Mouse (Mus musculus) skeletal muscle tissue, adult 2 months (tissue): ENCODE measurements around the gene Lmf1.

ENCODE experiments used
- DNase-seq: peaks from one replicate; pipeline ENCODE4 v3.0.0-alpha.2; 2012; ENCODE audit warnings: low read depth, low spot score

Lmf1 gene

DNA sequence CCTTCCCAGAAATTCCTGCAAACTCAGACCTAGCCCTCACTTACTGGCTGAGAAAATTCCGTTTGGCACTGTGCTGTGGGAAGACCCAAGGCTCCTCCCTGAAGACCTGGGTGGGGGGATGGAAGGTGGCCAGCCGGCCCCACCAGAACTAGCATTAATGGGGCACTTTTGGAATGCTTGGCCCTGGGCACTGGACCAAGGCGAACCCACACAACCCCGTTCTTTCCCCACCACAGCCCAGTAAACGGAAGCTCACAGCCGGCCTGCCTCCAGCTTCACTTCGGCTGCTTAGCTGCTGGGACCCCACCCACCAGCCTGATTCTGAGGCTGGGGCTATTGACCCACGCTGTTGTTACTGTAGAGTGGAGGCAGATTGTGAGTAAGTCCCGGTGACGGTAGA is 10.7 kb upstream of the Lmf1 start:
- DNase-seq = no peak

DNA sequence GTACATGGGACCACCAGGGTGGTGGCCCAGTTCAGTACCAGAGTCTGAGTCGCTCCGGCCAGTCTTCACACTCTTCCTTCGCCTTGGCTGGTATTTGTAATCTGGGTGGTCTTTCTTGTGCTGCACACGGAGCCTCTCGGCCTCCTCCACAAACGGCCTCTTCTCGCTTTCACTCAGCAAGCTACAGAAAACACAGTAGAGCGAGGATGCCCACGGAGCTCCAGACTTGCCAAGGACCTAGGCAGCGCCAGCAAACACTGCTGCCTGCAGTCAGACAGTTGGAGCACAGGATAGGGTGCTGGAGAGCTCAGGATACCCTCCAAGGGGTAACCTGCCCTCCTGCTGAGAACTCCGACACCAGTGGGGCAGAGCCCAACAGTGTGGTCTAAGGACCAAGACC is 10.0 kb upstream of the Lmf1 start:
- no peak for DNase-seq

DNA sequence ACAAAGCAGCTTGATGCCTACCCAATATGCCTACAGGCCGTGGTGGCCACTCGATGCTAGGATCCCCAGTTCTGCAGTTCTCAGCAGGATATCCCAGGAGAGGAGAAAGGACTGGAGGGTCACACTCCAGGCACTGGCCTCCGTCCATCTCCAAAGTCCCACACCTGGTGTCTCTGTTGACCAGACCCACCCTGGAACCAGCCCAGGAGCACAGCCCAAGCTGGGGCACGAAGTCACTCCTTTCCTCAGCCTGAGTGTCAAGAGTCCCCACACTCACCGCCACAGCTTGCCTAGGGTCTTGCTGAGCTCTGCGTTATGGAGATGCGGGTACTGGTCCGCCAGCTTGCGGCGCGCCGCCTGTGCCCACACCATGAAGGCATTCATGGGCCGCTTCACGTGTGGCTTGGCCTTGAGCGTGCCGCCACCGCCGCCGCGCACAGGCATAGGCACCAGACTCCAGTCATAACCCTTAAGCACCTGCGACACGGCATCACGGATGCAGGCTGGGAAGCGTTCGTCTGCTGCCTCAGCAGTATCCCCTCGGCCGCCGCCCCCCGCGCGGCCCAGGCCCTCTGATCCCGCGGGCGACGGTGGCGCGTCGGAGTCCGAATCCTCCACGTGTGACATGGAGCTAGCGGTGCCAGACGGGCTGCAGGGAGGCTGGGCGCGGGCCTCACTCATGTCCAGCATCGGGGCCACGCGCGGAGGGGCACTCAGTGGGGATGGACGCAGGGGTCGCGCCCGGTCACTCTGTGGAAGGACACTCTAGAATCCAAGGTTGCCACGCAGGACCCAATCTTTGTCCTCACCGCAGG is 8.8 kb upstream of the Lmf1 start:
- no peak for DNase-seq

DNA sequence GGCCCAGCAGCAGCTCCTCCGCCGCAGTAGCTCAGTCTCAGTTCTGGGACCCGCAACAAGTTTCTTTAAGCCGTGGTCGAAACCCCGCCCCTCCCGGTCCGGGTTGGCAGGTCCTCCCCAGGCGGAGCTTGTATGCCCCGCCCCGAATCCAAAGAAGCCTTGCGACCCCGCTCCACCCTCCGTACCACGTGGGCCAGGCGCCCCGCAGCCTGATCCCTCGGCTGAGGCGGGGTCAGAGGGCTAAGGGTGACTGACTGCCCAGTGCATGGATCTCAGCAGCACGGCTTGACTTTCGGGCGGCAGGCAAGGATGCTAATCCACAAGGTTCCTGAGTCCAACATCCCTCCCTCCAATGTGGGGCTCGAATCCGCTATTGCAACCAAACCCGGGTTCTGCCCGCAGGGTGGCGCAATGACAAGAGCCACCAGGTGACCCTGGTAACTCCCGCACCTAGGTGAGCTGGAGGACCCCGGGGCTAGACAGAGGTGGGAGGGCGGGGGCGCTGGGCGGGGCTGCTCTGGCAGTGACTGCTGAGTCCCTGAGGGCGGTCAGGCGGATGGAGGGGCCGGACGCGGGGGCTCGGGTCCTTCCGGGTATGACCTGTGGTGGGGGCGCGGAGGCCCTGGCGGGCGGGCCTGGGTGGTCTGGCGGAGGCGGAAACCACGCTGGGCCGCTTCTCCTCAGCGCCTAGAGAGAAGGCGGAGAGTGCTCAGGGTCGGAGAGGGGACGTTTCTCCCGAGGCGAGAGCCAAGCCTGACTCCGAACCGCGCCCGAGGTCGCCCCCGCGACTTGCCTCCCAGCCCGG is 8.0 kb upstream of the Lmf1 start, which contains the start of gene Sox8:
Gene Sox8 (minus strand): TSS at position 39 of the 805 bp plus-strand sequence.
- peak; percentile 69 for DNase-seq

DNA sequence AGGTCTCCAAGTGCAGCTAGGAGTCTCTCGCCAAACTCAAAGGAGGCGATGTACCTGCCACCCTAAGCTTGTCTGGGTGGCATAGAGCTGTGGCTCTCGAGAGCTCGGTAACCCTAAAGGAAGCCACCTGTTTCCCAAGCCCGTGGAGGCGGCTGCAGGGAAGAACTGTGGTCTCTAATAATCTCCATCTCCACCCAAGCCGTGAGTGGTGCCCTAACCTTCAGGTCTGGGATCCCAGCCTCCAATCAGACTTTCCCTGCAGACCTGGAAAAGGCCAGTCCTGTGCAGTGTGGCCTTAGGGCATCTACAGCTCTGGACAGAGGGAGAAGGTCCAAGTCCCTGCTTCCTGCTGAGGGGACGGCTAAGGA is 7.4 kb upstream of the Lmf1 start:
- DNase-seq = no peak

DNA sequence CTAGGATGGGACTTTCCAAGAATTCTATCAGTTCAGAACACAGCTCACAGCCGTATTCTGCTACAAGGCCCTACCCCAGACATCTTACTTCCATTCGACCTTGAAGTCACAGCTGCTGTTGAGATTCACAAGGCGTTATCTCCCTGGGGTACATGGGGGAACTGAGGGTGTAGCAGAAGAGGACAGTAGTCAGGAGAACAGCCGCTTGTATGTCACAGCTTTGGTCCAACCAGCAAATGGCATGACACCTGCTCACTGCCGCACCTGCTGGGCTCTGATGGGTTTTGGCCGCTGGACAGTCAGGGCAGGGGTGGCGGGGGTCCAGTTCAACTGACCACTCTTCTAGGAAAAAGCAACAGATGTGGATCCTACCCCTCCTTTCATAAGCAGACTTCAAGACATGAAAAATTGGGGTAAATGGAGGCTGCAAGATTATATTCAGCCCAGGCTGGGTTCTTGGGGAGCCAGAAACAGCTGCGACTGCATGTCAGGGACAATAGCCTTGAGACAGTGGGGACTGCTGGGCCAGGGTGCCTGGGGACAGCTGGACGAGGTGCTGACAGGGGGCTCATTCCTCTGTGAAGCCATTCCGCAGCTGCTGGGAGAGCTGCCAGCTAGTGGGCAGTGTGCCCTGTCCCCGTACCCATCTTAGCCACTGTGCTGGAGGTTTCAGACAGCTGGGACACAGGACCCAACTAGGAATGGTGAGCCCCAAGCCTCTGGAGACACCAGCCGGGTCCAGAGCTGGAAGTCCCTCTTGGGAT is 3.5 kb upstream of the Lmf1 start:
- no peak for DNase-seq

DNA sequence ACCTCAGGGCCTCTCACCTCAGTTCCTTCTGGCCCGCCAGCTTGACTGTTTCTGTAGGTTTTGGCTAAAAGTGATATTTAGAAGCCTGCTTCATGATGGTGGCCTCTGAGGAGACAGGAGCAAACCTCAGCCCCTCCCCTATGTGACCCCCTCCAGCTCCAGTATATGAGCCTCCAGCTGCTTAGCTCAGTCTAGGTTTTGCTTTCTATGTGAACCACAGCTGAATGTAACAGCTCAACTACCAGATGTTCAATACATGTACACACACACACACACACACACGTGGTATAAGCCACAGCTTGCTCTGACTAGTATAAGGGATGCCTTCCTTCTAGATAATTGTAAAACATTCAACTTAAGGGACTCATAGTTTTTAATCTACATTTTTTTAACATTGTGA is 2.9 kb upstream of the Lmf1 start:
- no peak for DNase-seq

DNA sequence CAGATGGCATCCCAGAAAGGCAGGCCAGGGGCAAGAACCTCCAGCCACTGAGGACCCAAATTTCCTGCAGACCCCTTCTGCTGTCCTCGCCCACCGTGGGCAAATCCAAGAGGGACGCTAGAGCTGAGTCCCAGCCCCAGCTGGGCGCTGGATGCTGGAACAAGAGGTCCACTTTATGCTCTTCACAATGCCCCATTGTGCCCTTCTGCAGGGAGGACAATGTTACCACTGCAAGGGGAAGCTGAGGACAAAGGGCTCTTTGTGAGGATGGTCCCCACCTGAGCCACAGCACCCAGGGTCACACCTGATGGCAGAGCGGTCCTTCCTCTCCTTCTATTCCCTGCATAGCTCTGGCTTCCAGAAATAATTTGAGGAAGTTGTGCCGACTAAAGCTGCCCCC is 1.6 kb upstream of the Lmf1 start:
- no peak for DNase-seq

DNA sequence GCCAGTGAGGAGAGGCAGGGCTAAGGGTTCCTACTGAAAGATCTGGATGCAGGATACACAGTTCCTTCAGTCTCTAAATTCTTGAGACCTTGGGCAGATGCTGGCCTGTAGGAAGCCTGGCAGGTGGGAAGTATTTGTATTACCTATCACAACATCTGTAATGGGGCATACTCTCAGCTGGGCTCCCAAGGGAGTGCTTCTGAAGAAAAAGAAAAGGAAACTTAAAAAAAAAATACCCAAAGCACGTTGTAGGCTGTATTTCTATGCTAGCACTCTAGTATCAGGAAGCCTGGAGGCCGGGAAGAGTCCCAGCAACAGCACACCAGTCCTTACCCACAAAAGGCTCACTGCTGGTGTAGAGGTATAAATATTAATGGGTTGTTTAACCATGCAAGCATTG is 1.2 kb upstream of the Lmf1 start:
- no peak for DNase-seq

DNA sequence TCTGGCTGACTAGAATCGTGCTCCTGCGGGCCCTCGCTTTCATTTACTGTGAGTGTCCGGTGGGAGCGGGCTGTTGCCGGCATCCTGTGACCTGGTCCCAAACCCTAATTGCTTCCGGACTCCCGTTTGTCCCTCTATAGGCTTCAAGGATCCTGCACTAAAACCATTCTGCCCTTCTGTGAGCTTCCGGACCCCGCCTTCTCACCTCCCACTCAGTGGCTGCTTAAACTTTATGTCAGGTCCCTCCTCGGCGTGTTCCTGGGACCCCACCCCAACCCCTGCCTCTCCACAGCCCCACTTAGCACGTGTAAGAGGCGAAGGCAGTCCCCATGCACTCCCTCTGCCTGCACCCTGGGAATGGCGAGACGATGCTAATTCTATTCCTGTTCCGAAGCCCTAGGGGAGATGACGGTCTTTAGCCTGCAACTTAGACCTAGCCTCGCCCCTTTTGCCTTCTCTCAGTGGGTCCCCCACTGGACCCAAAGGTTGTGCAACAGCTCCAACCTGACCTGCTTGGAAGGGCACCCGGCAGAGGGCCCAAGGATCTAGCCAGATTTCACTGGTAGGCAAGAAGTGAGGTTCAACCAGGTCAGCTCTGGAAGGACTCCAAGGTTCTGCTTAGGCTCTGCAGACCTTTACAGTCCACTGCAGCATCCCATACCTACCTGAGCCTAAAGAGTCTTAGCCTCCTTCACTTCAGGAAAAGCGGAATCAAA is 605 bp downstream of the Lmf1 start:
- DNase-seq = peak; percentile 24

DNA sequence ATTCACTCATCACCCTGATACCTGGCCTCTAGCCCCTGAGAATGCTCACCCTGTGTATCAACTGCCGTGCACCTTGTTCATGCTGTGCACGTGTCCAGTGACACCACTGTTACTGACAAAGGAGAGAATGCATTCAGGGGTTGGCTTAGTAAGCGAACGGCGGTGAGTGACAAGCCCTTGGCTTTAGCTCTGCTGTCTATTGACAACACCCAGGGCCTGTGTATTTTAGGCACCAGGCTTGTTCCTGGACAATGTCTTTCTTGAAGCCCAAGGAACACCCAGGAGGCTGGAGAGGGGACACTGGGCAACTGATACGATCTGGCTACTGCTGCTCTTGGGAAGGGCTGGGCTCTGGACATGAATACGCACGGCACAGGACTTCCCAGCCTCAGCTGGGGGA is 3.2 kb downstream of the Lmf1 start:
- no peak for DNase-seq

DNA sequence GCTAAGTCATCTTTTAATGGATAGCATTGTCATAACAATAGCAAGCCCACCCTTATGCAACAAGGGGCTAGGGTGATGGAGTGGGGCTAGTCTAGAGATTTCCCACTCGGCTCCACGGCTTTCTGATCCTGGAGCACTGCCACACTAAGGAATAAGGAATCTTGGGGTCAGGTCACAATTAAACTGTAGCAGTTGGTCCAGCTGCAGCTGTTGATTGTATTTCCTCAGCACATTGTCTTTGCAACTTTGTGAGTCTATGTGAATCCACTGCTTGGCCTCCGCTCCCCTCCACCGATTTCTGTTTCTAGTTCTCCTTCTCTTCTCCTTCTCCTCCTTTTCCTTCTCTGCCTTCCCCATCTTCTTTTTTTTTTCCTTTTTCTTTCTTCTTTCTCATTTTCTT is 4.2 kb downstream of the Lmf1 start:
- no peak for DNase-seq

DNA sequence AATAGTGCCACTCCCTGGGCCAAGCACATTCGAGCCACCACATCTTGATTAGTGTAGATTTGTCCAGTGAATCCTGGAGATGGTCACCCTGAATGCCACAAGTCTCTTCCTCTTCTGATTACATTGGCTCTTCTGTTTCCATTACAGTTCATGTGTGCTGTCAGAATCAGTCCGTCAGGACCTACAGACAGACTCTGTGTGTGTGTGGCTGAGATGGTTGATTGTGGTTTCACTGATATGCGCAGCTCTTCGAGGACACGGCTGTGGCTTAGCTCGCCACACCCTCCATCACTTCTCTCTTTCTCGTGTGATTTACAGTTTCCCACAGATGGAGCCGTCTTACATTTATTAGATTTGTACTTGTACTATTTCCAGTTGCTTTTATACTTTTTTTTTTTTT is 5.0 kb downstream of the Lmf1 start:
- DNase-seq = no peak

DNA sequence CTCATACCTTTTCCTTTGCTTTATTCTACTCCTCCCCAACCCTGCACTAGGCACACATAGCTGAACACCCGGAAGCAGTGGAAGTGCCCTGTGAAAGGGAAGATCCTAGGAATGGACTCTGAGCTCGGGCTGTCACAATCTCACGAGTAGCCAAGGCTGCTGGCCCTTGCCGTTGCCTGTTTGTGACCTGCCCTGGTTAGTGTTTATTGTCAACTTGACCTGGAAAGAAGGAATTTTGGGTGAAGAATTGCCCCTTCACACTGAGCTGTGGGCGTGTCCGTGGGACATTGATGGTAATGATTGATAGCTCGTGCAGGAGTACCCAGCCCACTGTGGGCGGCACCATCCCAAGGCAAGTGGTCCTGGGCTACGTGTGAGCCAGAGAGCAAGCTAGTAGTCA is 5.8 kb downstream of the Lmf1 start:
- DNase-seq = no peak

DNA sequence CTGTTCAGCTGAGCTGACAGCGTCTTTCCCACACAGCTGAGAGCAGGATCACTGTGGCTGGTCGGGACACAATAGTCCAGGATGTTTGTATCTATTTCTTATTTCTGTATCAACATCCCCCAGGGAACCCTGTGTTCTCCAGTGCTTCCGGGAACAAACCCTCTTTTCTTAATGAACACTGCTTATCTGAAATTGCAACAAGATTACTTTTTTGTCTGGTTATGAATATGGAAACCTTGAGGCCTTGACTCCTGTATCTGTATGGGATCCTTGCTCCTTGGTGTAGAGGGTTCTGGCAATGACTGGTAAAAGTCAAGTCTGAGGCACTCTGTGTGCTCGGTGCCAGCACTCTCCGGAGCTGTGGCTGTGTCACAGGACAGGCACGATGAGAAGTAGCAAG is 11.2 kb downstream of the Lmf1 start:
- no peak for DNase-seq

DNA sequence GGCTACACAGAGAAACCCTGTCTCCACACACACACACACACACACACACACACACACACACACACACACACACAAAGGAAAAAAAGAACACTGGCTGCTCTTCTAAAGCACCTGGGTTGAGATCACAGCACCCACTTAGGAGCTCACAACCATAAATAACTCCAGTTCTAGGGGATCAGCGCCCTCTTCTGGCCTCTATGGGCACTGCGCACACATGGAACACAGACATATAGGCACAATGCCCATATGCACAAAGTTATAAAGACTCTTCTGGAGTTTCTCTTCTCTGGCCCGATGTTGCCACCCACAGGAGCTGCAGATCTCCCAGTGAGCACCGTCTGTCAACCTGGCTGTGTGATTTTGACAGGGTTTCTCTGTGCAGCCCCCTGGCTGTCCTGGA is 12.1 kb downstream of the Lmf1 start:
- DNase-seq = no peak

DNA sequence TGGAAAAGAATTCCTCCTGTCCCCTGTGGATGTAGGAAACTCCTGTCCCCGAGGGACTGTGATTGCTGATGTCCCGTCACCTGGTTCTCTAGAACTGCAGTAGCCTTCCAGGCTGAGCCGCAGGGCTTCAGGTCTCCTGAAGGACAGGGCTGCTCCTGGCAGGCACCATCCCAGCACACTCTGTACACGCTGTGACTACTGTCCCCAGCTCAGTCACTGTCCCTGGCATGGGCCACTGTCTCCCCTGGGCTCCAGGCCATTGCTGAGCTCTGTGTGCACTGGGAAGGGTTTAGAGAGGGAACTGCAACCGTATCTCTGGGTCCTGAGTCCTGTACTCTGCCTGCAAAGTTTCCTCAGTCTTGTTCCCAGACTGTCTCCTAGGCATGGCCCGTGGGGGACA is 13.5 kb downstream of the Lmf1 start:
- DNase-seq = peak; percentile 76

DNA sequence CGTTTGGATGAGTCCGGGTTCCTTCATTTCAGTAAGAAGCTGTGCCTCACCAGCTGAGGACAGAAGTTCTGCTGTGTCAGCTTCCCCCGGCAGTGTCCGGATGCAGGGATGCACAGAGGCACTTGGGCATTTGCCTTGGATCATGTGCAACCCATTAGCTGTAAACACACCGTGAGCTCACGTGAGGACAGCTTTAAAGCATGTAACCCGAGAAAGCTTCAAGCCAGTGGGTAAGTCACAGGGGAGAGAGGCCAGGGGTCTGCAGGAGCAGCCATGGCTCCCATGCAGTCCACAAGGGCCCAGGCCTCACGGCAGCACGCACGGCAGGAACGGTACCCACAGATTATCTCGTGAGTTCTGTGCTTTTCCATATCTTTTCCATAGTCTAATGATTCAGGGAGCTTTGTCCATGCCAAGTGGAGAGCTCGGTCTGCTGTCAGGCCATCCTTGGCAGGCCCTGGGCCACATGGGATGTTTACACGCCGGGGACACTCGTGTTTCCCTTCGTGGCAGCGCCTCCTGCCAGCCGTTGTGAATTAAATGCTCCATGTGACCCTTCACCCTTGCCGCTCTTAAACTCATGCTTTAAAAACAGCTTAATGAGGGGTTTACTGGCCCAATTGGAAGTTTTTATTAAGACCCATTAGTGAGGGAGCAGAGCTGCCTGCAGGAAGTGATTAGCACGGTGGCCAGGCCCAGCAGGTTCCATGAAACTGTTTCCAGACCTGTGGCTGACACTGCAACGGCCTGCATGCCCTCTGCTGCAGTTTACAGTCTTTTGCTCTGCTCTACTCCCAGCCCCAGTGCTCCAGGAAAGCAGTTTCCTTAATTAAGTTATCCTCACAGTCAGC is 14.8 kb downstream of the Lmf1 start:
- DNase-seq = no peak

DNA sequence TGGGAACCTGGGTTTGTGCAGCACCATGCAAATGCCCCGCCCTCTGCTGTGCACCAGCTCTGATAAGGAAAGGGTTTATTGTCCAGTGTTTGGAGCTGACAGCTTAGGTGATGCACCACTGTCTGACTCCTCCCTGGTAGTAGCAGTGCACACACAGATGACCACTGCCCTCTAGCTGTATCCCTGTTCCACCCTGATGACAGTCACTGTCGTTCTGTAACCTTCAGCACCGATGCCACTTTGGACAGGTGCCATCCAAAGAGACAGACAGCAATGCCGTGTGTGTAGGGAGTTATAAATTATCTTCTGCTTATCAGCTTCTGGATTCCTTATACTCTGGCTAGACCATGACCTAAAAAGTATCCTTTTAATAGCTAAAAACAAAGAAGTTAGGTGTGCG is 16.6 kb downstream of the Lmf1 start:
- no peak for DNase-seq

DNA sequence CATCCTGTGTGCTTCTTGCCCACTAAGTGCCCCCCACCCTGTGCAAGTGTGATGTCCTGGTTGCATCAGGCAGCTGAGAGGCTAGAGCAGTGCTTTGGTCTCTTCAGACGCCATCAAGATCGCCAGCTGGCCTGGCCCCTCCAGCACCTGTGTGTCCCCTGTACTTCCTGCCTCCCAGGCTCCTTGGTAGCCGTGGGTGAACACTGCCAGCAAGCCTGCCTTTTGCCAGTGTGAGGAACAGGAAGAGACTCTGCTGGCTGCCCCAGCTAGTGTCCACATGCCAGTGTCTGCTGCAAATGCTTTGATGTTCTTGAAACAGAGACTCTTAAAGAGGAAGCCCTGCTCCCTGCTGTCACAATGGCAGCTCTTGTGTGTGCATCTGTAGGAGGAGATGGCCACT is 18.7 kb downstream of the Lmf1 start:
- no peak for DNase-seq

DNA sequence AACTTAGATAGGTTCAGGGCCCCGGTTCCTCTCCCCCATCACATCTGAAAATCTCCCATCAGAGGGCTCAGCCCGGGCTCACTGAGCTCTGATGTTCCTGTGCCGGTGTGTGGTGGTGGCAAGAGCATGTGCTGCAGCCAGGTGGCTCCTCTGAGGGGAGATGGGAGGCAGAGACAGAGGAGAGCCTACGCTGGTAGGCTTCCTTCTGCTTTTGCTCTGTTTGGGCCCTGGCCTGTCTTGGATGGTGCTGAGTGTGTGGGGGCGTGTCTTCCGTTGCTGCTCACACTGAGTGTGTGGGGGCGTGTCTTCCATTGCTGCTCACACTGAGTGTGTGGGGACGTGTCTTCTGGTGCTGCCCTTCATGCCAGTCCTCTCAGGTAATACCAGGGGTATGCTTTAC is 23.5 kb downstream of the Lmf1 start:
- no peak for DNase-seq
